Mouse (Mus musculus) ES-Bruce4 (cell line): ENCODE results near the gene Car10. TPM values are rescaled to one million over a fixed set of nuclear protein-coding genes. Genes with fewer than 3 reads are reported as not detected.

Experiments
- H3K27ac ChIP-seq: 2 replicates; pipeline ENCODE4 v1.5.1; 2012; ENCODE audit warnings: low read length, inconsistent platforms; ENCODE audit not compliant: insufficient read depth
- H3K27me3 ChIP-seq: 2 replicates; pipeline ENCODE4 v1.6.1; 2012; ENCODE audit warnings: mild to moderate bottlenecking, low read length, inconsistent platforms; ENCODE audit not compliant: control insufficient read depth, poor library complexity, insufficient read depth, severe bottlenecking
- H3K36me3 ChIP-seq: 2 replicates; pipeline ENCODE4 v1.6.1; 2012; ENCODE audit warnings: inconsistent platforms, mild to moderate bottlenecking, low read length, moderate library complexity; ENCODE audit not compliant: control insufficient read depth, poor library complexity, insufficient read depth, severe bottlenecking
- H3K4me1 ChIP-seq: one replicate; pipeline ENCODE4 v1.8.1; 2011; ENCODE audit warnings: low read length; ENCODE audit not compliant: control insufficient read depth, insufficient read depth
- H3K4me3 ChIP-seq: 2 replicates; pipeline ENCODE4 v1.5.1; 2011; ENCODE audit warnings: low read depth, mild to moderate bottlenecking, low read length
- H3K9ac ChIP-seq: 2 replicates; pipeline ENCODE4 v1.6.1; 2012; ENCODE audit warnings: low read depth, mild to moderate bottlenecking, inconsistent platforms; ENCODE audit not compliant: poor library complexity, severe bottlenecking
- H3K9me3 ChIP-seq: replicated peaks from 2 replicates; pipeline ENCODE4 v1.6.1; 2012; ENCODE audit warnings: mild to moderate bottlenecking, low read length, inconsistent platforms; ENCODE audit not compliant: control insufficient read depth, poor library complexity, insufficient read depth, severe bottlenecking
- CTCF ChIP-seq: IDR thresholded peaks from one replicate; pipeline ENCODE4 v1.8.1; 2011; ENCODE audit warnings: low read depth, low read length
- EP300 ChIP-seq: IDR thresholded peaks from 2 replicates; pipeline ENCODE4 v1.6.1; 2011; ENCODE audit warnings: low read depth, low read length; ENCODE audit not compliant: insufficient read depth
- POLR2A ChIP-seq: IDR thresholded peaks from one replicate; pipeline ENCODE4 v1.8.1; 2011; ENCODE audit warnings: low read length; ENCODE audit not compliant: insufficient read depth
- polyA plus RNA-seq: library from polyadenylated mRNA; stranded (reverse); fragments of >200 nt; gene quantifications from 2 replicates; pipeline ENCODE4 v1.2.4, GENCODE M21; 2011; ENCODE audit warnings: low read depth; ENCODE audit not compliant: missing spikeins, insufficient read depth, insufficient read length

The Car10 gene
- polyA plus RNA-seq, 1 experiment, result not detected

DNA sequence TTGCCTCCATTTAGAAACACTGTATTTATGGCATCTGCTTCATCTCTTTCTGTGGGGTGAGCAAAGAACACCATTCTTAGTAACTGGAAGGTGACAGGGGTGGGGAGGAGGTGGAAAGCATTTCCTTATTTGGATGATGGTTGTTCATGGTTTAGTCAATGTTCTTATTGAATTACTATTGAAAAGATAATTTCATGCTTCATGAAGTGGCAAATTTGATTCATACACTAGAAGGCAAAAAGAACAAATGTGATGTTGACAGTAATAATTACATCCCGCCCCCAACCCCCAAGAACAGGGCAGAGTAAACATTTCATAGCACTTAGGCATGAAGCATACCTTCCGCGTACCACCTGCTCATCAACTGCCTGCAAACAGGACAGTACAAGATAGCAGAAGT lies 239.9 kb downstream of the Car10 start:
- TF ChIP-seq CTCF, result no peak
- Histone ChIP-seq H3K4me1 (no peaks in the 10 kb centered on the region), H3K9ac (no peak overlapping the region), H3K36me3 (no peaks in the 10 kb centered on the region), H3K27me3 (no peaks in the 10 kb centered on the region), H3K9me3 (no peaks in the 10 kb centered on the region), H3K4me3 (no peak overlapping the region), H3K27ac (no peak overlapping the region)

DNA sequence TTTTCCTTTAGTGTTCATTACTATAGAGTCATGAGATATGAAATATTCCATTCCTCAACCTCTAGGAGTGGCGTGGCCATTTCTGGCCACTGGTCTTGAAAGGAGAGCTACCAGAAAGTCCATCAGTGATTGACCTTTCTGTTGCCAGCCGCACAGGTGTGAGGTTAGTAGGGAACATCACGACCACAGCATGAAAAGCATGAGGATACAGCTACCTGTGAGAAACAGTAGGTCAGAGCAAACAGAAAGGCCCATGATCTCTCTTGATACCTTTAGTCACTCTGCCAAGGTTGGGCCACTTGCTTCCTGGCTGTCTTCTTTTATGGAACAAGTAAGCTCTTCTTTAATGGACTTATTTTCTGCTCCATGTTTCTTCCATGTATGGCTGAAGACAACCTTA lies 246.1 kb downstream of the Car10 start:
- Histone ChIP-seq H3K9me3 (no peaks in the 10 kb centered on the region), H3K36me3 (no peaks in the 10 kb centered on the region), H3K27me3 (no peaks in the 10 kb centered on the region), H3K27ac (no peak overlapping the region), H3K4me3 (no peak overlapping the region), H3K4me1 (no peaks in the 10 kb centered on the region), H3K9ac (no peak overlapping the region)
- TF ChIP-seq CTCF, result no peak
- no peak for TF ChIP-seq POLR2A
- TF ChIP-seq EP300, result no peak

DNA sequence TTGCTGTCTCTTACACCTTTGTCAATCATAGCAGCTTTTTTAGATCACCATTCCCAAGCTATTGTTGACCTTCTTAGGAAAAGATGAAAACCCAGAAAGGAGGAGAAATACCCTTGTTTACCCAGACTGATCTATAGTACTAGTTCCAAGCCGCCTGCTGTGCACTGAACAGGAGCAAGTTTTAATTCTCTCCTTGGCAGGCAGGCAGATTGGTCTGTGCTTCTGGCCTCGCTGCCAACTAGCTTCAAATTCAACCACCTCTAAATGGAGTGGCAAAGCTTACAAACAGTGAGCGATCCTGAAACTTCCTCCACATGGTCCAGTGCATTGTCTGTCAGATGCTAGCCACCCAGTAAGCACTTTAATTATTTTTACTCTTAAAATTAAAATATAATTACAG lies 247.0 kb downstream of the Car10 start:
- Histone ChIP-seq H3K4me1 (no peaks in the 10 kb centered on the region), H3K27ac (no peak overlapping the region), H3K9ac (no peak overlapping the region), H3K36me3 (no peaks in the 10 kb centered on the region), H3K4me3 (no peak overlapping the region), H3K9me3 (no peaks in the 10 kb centered on the region), H3K27me3 (no peaks in the 10 kb centered on the region)
- TF ChIP-seq EP300, result no peak
- TF ChIP-seq POLR2A, result no peak
- no peak for TF ChIP-seq CTCF

DNA sequence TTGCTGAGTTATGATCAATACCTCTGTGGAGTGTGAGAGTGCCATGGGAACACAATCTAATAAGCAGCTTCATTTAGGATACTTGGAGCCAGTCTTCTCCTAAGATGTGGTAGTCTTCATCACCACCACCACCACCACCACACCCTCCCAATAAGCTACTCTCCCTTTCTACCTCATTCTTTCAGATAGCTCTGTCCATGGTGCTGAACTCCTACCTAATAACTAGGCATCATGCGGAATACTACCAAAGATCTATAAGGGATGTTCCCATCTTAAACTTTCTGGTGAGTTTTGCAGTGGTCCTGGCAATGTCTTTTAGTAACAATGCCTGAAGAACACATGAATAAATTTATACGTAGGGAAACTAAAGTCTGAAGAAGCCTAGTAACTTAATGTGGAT lies 263.7 kb downstream of the Car10 start:
- Histone ChIP-seq H3K9ac (no peak overlapping the region), H3K27ac (no peak overlapping the region), H3K36me3 (no peaks in the 10 kb centered on the region), H3K4me3 (no peak overlapping the region), H3K4me1 (no peaks in the 10 kb centered on the region), H3K27me3 (no peaks in the 10 kb centered on the region), H3K9me3 (no peaks in the 10 kb centered on the region)
- TF ChIP-seq EP300 (no peak), CTCF (no peak)

- H3K4me3 ChIP-seq, result no peak overlapping the region
- no peaks in the 10 kb centered on the region for H3K36me3 ChIP-seq
- no peak overlapping the region for H3K27ac ChIP-seq
- no peak overlapping the region for H3K9ac ChIP-seq
- no peaks in the 10 kb centered on the region for H3K27me3 ChIP-seq
- H3K9me3 ChIP-seq, result no peaks in the 10 kb centered on the region
- no peak for TF ChIP-seq CTCF
- TF ChIP-seq EP300, result no peak
- TF ChIP-seq POLR2A, result no peak
- no peaks in the 10 kb centered on the region for H3K4me1 ChIP-seq
Observed at GRCm38 (mm10) chr11:93364171-93364570, 266.3 kb downstream of the Car10 start.

DNA sequence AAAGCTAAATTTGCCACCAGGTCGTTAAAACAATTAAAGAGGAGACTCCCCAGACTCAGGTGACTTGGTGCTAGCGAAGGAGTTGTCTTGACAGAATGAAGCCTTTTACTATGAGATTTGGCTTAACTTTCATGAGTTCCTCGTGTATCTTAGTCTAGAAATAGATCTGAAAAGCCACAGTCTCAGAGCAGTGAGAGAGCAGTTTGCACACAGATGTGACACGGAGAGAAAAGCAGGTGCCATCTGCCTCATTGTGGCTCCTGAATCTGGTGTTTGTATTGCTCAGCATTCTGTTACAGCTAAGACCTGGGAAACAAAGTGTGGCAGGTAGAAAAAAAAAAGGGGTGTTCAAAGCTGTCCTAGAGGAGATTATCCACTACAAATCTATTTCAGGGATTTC lies 269.4 kb downstream of the Car10 start:
- Histone ChIP-seq H3K4me1 (no peaks in the 10 kb centered on the region), H3K27ac (no peak overlapping the region), H3K27me3 (no peaks in the 10 kb centered on the region), H3K9ac (no peak overlapping the region), H3K4me3 (no peak overlapping the region), H3K36me3 (no peaks in the 10 kb centered on the region), H3K9me3 (no peaks in the 10 kb centered on the region)
- no peak for TF ChIP-seq EP300
- TF ChIP-seq POLR2A, result no peak
- TF ChIP-seq CTCF, result no peak
